Mouse (Mus musculus) testis, adult 2 months (tissue): ENCODE measurements at regions not wholly inside any gene's neighbourhood (a gene's known extent, or its start where the extent isn't known, plus 50 kb on each side); places are given as distances from the start of the nearest gene placed in this dataset.

Experiments used
- CTCF ChIP-seq: fragments of 200-500 bp; IDR thresholded peaks from 2 replicates; pipeline ENCODE4 v1.5.1; 2012; ENCODE audit warnings: low read depth, mild to moderate bottlenecking, inconsistent platforms, low read length, moderate library complexity; ENCODE audit not compliant: control insufficient read depth, insufficient read depth, insufficient replicate concordance
- POLR2A ChIP-seq: fragments of 200-500 bp; IDR thresholded peaks from 2 replicates; pipeline ENCODE4 v1.6.1; 2012; ENCODE audit warnings: low read depth, mild to moderate bottlenecking, inconsistent platforms, low read length, moderate library complexity; ENCODE audit not compliant: control insufficient read depth

DNA sequence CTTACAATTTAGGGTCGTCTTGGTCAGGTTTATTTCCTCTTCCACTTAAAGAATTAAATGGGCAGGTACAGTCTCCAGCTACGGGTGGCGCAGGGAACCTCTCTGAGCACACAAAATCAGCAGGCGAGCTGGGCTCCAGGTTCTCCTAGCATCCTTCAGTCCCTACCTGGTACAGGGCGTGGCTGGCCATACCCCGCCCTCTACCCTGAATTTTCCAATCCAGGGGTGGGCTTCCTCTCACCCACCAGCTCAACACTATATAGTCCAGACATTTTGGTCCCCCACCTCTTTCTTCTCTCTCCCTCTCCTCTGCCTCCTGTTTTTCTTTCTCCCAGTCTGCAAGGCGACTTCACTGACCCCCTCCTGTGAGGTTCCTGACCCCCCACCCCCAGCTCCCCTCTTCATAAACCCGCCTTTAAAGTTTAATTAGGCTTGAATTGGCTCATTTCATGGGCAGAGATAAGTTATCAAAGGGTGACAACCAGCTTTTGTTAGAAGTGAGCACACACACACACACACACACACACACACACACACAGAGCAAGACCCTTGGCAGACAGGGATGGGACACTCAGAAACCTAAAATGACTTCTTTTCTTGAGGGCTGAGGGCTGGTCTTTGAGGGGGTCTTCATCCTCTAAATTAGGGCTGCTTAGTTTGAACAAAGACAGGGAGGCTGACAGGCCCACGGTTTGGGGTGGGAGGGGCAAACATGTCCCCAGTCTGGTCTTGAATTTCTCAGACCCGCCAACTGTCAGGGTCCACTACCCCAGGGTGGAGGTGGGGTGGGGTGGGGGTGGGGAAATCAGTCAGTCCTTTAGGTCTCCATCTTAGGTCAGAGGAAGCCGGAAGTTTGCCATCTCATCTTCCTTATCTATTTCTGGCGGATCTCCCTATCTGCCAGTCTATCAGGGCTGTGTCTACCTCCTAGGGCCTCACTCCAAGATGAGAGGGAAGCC lies 119.3 kb downstream of the Gm10131 start:
- no peak for TF ChIP-seq CTCF
- no peak for TF ChIP-seq POLR2A
